Mouse (Mus musculus): ENCODE measurements around the gene Pcdh15.

Pcdh15 gene

GRCm38 (mm10) chr10:73098966-73099845 is at the start of gene Pcdh15:
Pcdh15 (plus strand) TSS chr10:73099342.
- in situ Hi-C loops (cut with MboI; ENCODE audit: low sequenced_read_pairs) = no loop called here

- in situ Hi-C loops (cut with MboI; ENCODE audit: low sequenced_read_pairs) = no loop called here
Measured at GRCm38 (mm10) chr10:73052074-73052473, 47.1 kb upstream of the Pcdh15 start.

GRCm38 (mm10) chr10:73059726-73060230 is 39.4 kb upstream of the Pcdh15 start:
- in situ Hi-C loops (cut with MboI; ENCODE audit: low sequenced_read_pairs) = no loop called here

- in situ Hi-C loops (cut with MboI; ENCODE audit: low sequenced_read_pairs) = no loop called here
Measured at GRCm38 (mm10) chr10:73086703-73087102, 12.4 kb upstream of the Pcdh15 start.

- in situ Hi-C loops (cut with MboI; ENCODE audit: low sequenced_read_pairs) = no loop called here
Measured at GRCm38 (mm10) chr10:73096531-73097135, 2.5 kb upstream of the Pcdh15 start.

GRCm38 (mm10) chr10:73097176-73097575 is 2.0 kb upstream of the Pcdh15 start:
- in situ Hi-C loops (cut with MboI; ENCODE audit: low sequenced_read_pairs) = no loop called here

- in situ Hi-C loops (cut with MboI; ENCODE audit: low sequenced_read_pairs) = no loop called here
Measured at GRCm38 (mm10) chr10:73097979-73098378, 1.2 kb upstream of the Pcdh15 start.

- in situ Hi-C loops (cut with MboI; ENCODE audit: low sequenced_read_pairs) = no loop called here
Measured at GRCm38 (mm10) chr10:73099846-73100241, 702 bp downstream of the Pcdh15 start.

GRCm38 (mm10) chr10:73103383-73103994 is 4.3 kb downstream of the Pcdh15 start:
- in situ Hi-C loops (cut with MboI; ENCODE audit: low sequenced_read_pairs) = no loop called here

- in situ Hi-C loops (cut with MboI; ENCODE audit: low sequenced_read_pairs) = no loop called here
Measured at GRCm38 (mm10) chr10:73105893-73106292, 6.8 kb downstream of the Pcdh15 start.

- in situ Hi-C loops (cut with MboI; ENCODE audit: low sequenced_read_pairs) = no loop called here
Measured at GRCm38 (mm10) chr10:73137985-73138384, 38.8 kb downstream of the Pcdh15 start.

GRCm38 (mm10) chr10:73147543-73147942 is 48.4 kb downstream of the Pcdh15 start:
- in situ Hi-C loops (cut with MboI; ENCODE audit: low sequenced_read_pairs) = no loop called here

GRCm38 (mm10) chr10:73147978-73148377 is 48.8 kb downstream of the Pcdh15 start:
- in situ Hi-C loops (cut with MboI; ENCODE audit: low sequenced_read_pairs) = no loop called here

- in situ Hi-C loops (cut with MboI; ENCODE audit: low sequenced_read_pairs) = no loop called here
Measured at GRCm38 (mm10) chr10:73154544-73154943, 55.4 kb downstream of the Pcdh15 start.

GRCm38 (mm10) chr10:73161757-73162156 is 62.6 kb downstream of the Pcdh15 start:
- in situ Hi-C loops (cut with MboI; ENCODE audit: low sequenced_read_pairs) = no loop called here

GRCm38 (mm10) chr10:73216001-73216400 is 116.9 kb downstream of the Pcdh15 start:
- in situ Hi-C loops (cut with MboI; ENCODE audit: low sequenced_read_pairs) = no loop called here

- in situ Hi-C loops (cut with MboI; ENCODE audit: low sequenced_read_pairs) = no loop called here
Measured at GRCm38 (mm10) chr10:73242294-73242693, 143.2 kb downstream of the Pcdh15 start.

- in situ Hi-C loops (cut with MboI; ENCODE audit: low sequenced_read_pairs) = no loop called here
Measured at GRCm38 (mm10) chr10:73280438-73280837, 181.3 kb downstream of the Pcdh15 start.

- in situ Hi-C loops (cut with MboI; ENCODE audit: low sequenced_read_pairs) = no loop called here
Measured at GRCm38 (mm10) chr10:73296456-73296855, 197.3 kb downstream of the Pcdh15 start.

GRCm38 (mm10) chr10:73301951-73302350 is 202.8 kb downstream of the Pcdh15 start:
- in situ Hi-C loops (cut with MboI; ENCODE audit: low sequenced_read_pairs) = no loop called here

- in situ Hi-C loops (cut with MboI; ENCODE audit: low sequenced_read_pairs) = no loop called here
Measured at GRCm38 (mm10) chr10:73306677-73307076, 207.5 kb downstream of the Pcdh15 start.

- in situ Hi-C loops (cut with MboI; ENCODE audit: low sequenced_read_pairs) = no loop called here
Measured at GRCm38 (mm10) chr10:73326861-73327260, 227.7 kb downstream of the Pcdh15 start.
